Mouse (Mus musculus): ENCODE measurements at regions not wholly inside any gene's neighbourhood (a gene's known extent, or its start where the extent isn't known, plus 50 kb on each side); places are given as distances from the start of the nearest gene placed in this dataset.

GRCm38 (mm10) chr3:34550189-34550588 is 100.0 kb upstream of the Sox2 start:
- no peaks in the 10 kb centered on the region for H3K4me1 ChIP-seq (ENCODE audit: control insufficient read depth, insufficient read depth, low read length)
- H3K27ac ChIP-seq (ENCODE audit: insufficient read depth, low read depth, low read length) = no peak overlapping the region
- TF ChIP-seq POLR2A (IDR thresholded peaks at IDR 0.05; ENCODE audit: insufficient read depth, low read depth, low read length) = no peak
- no peak for TF ChIP-seq CTCF (IDR thresholded peaks at IDR 0.05; ENCODE audit: insufficient read depth, low read depth, low read length)
- WGBS = 90% methylated on average over 12 of the region's 12 CpGs
- H3K4me3 ChIP-seq (ENCODE audit: insufficient read depth, low read depth, low read length) = no peak overlapping the region

DNA sequence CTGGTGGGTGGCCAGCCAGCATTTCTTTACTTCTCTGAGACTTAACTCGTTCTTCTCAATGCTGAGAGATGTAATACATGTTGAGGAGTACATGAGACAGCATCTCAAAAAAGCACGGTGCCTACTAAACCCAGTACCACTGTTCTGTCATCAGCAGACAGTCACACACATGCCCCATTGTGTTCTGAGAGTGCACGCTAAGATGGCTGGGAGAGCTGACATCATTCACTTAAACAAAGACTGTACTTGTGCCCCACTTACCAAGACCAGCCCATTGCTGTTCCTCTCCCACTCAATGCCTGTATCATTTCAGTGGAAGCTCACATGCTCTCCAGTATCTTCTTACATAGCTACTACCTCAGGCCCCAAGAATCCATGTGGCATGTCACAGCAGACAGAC is 117.8 kb upstream of the Sox2 start:
- TF ChIP-seq CTCF (IDR thresholded peaks at IDR 0.05; ENCODE audit: insufficient read depth, low read depth, low read length) (no peak), POLR2A (IDR thresholded peaks at IDR 0.05; ENCODE audit: insufficient read depth, low read depth, low read length) (no peak)
- Histone ChIP-seq H3K4me3 (ENCODE audit: insufficient read depth, low read depth, low read length) (no peak overlapping the region), H3K4me1 (ENCODE audit: control insufficient read depth, insufficient read depth, low read length) (no peaks in the 10 kb centered on the region), H3K27ac (ENCODE audit: insufficient read depth, low read depth, low read length) (no peak overlapping the region)
- WGBS = 45% methylated on average over 3 of the region's 3 CpGs

- 45% methylated on average over 7 of the region's 7 CpGs for WGBS
- Histone ChIP-seq H3K27ac (ENCODE audit: insufficient read depth, low read depth, low read length) (no peak overlapping the region), H3K4me3 (ENCODE audit: insufficient read depth, low read depth, low read length) (no peak overlapping the region), H3K4me1 (ENCODE audit: control insufficient read depth, insufficient read depth, low read length) (no peaks in the 10 kb centered on the region)
- TF ChIP-seq CTCF (IDR thresholded peaks at IDR 0.05; ENCODE audit: insufficient read depth, low read depth, low read length) = no peak
- no peak for TF ChIP-seq POLR2A (IDR thresholded peaks at IDR 0.05; ENCODE audit: insufficient read depth, low read depth, low read length)
These were observed 118.4 kb upstream of the Sox2 start for GRCm38 (mm10) chr3:34531836-34532235.

DNA sequence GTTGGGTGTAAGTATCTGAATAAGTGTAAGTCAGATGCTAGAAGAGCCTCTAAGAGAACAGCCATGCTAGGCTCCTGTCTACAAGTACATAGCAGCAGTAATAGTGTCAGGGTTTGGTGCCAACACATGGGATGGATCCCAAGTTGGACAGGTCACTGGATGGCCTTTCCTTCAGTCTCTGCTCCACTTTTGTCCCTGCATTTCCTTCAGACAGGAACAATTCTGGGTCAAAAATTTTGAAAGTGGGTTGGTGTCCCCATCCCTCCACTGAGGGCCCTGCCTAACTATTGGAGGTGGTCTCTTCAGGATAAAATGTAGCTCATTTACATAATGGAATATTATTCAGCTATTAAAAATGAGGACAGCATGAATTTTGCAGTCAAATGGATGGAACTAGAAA is 122.7 kb upstream of the Sox2 start:
- Histone ChIP-seq H3K4me1 (ENCODE audit: control insufficient read depth, insufficient read depth, low read length) (no peaks in the 10 kb centered on the region), H3K27ac (ENCODE audit: insufficient read depth, low read depth, low read length) (no peak overlapping the region), H3K4me3 (ENCODE audit: insufficient read depth, low read depth, low read length) (no peak overlapping the region)
- no peak for TF ChIP-seq POLR2A (IDR thresholded peaks at IDR 0.05; ENCODE audit: insufficient read depth, low read depth, low read length)

DNA sequence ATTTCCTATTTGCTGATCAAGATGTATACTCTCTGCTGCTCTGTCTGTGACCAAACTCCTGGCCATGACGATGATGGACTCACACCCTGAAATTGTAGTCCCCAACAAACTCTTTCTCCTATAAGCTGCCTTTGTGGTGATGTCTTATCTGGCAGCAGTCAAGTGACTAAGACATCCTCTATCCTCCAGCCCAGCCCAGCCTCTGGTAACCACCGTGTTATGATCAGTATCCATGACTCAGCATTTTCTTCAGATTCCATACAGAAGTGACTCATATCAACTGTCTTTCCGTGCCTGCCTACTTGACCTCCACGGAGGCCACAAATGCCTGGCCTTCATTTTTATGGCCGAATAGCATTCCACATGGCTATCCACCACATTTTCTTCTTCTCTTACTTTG is 124.5 kb upstream of the Sox2 start:
- 93% methylated on average over 5 of the region's 5 CpGs for WGBS
- Histone ChIP-seq H3K27ac (ENCODE audit: insufficient read depth, low read depth, low read length) (no peak overlapping the region), H3K4me1 (ENCODE audit: control insufficient read depth, insufficient read depth, low read length) (no peaks in the 10 kb centered on the region), H3K4me3 (ENCODE audit: insufficient read depth, low read depth, low read length) (no peak overlapping the region)
- no peak for TF ChIP-seq CTCF (IDR thresholded peaks at IDR 0.05; ENCODE audit: insufficient read depth, low read depth, low read length)
- TF ChIP-seq POLR2A (IDR thresholded peaks at IDR 0.05; ENCODE audit: insufficient read depth, low read depth, low read length) = no peak

GRCm38 (mm10) chr3:34522054-34522684 is 128.0 kb upstream of the Sox2 start:
- WGBS = 60% methylated on average over 6 of the region's 6 CpGs
- no peak overlapping the region for H3K27ac ChIP-seq (ENCODE audit: insufficient read depth, low read depth, low read length)

DNA sequence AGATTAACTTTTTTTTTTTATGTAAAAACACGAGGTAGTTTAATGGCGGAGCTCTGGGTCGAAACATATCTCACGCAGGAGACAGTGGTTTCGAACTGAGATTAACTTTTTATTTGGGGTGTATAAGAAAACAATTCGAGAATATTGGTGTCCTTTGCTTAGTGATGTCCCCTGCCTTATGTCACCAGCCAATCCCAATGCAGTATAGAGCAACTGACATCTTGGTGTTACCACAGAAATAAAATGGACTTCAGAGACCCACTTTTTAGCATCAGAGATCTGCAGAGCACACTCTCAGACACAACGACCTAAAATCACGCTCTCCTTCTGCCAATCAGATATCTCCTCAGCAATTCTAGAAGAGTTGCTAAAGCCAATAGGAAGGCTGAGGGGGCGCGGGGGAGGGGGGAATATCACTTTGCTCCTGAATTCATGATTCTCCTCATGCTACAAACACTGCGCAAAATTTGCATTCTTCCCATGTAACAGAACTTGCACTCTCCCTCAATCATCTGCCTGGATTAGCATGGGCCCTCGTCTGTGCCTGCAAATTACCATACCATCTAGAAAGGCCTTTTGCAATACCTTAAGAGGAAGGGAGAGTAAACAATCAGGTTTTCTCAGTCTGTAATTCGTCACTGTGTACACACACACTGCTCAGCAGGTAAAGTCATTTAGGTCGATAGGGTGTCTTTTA is 128.7 kb upstream of the Sox2 start:
- no peak overlapping the region for H3K4me3 ChIP-seq (ENCODE audit: insufficient read depth, low read depth, low read length)
- no peak for TF ChIP-seq CTCF (IDR thresholded peaks at IDR 0.05; ENCODE audit: insufficient read depth, low read depth, low read length)
- no peak for TF ChIP-seq POLR2A (IDR thresholded peaks at IDR 0.05; ENCODE audit: insufficient read depth, low read depth, low read length)
- H3K4me1 ChIP-seq (ENCODE audit: control insufficient read depth, insufficient read depth, low read length) = no peaks in the 10 kb centered on the region
- 80% methylated on average over 14 of the region's 14 CpGs for WGBS
- H3K27ac ChIP-seq (ENCODE audit: insufficient read depth, low read depth, low read length) = no peak overlapping the region

More at GRCm38 (mm10) chr3:34522054-34522684, 128.0 kb upstream of the Sox2 start:
- H3K4me1 ChIP-seq (ENCODE audit: control insufficient read depth, insufficient read depth, low read length) = no peaks in the 10 kb centered on the region
- H3K4me3 ChIP-seq (ENCODE audit: insufficient read depth, low read depth, low read length) = no peak overlapping the region
- no peak for TF ChIP-seq POLR2A (IDR thresholded peaks at IDR 0.05; ENCODE audit: insufficient read depth, low read depth, low read length)
- TF ChIP-seq CTCF (IDR thresholded peaks at IDR 0.05; ENCODE audit: insufficient read depth, low read depth, low read length) = no peak

DNA sequence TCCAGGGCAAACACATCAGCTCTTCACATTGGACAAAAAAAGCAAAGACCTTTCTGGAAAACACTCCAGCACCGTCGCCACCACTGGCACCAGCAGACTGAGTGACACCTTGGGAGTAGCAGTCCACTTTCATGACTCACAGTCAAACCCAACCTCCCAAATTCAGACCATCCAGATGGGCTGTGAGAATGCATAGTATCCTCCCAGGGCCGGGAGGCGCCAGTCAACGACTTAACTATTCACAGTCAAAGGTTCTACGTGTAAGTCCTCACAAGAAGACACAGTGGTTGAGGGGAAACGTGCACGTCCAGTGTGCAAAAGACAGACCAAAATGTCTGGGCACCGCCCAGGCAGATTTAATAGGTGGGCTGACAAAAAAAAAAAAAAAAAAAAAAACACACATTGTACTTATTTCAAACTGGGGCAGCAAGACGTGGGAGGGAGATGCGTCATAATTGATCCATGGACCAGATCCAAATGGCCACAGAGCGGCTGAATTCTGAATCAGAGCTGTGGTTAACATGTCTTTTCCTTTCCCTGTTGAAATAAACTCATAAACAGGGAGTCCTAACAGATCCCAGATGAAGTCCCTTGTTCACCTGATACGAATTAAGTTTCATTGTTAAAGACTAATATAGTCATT is 137.6 kb upstream of the Sox2 start:
- H3K27ac ChIP-seq (ENCODE audit: insufficient read depth, low read depth, low read length) = no peak overlapping the region
- WGBS = 60% methylated on average over 13 of the region's 13 CpGs

DNA sequence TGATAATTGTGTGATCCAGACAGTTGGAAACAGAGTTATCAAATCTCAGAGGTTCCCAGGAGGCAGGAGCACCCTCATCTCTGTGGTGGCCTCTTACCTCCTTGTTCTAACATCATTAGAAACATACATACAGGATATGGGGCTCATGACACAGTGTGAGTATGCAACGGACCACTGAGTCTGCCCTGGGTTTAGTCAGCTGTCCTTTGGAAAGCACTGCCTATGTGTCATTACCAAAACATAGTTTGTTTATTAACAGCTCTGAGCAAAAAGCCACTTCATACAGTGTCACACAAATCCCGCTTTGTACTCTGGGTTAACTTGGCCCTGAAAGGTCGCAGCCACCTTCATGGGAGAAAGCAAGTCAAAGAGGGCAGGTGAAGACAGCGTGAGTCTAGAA is 139.5 kb upstream of the Sox2 start:
- 88% methylated on average over 4 of the region's 4 CpGs for WGBS
- peaks cover 7% of the 10 kb centered on the region; the same call in 1 of the 2 replicates for H3K4me1 ChIP-seq (ENCODE audit: control insufficient read depth, insufficient read depth, low read length)
- H3K4me3 ChIP-seq (ENCODE audit: insufficient read depth, low read depth, low read length) = no peak overlapping the region
- no peak overlapping the region for H3K27ac ChIP-seq (ENCODE audit: insufficient read depth, low read depth, low read length)
- TF ChIP-seq CTCF (IDR thresholded peaks at IDR 0.05; ENCODE audit: insufficient read depth, low read depth, low read length) (no peak), POLR2A (IDR thresholded peaks at IDR 0.05; ENCODE audit: insufficient read depth, low read depth, low read length) (no peak)

More for the DNA sequence above, 137.6 kb upstream of the Sox2 start:
- peaks cover 7% of the 10 kb centered on the region; the same call in 1 of the 2 replicates for H3K4me1 ChIP-seq (ENCODE audit: control insufficient read depth, insufficient read depth, low read length)
- TF ChIP-seq POLR2A (IDR thresholded peaks at IDR 0.05; ENCODE audit: insufficient read depth, low read depth, low read length) (no peak), CTCF (IDR thresholded peaks at IDR 0.05; ENCODE audit: insufficient read depth, low read depth, low read length) (no peak)
- no peak overlapping the region for H3K4me3 ChIP-seq (ENCODE audit: insufficient read depth, low read depth, low read length)
